Mouse (Mus musculus) ovary, adult 10 weeks (tissue): ENCODE data around the gene Plxdc1. TPM values are rescaled to one million over a fixed set of nuclear protein-coding genes. Genes with fewer than 3 reads are reported as not detected.

Experiments used
- polyA plus RNA-seq: library from polyadenylated mRNA; stranded (reverse); fragments of 350-450 nt; fragmentation: Illumina TruSeq; extraction: RNeasy Lipid Tissue Mini Kit (QIAGEN cat#74804); gene quantifications from one replicate; pipeline ENCODE4 v1.2.3, GENCODE M21; 2014

Plxdc1 gene
- 0.20 TPM for polyA plus RNA-seq

DNA sequence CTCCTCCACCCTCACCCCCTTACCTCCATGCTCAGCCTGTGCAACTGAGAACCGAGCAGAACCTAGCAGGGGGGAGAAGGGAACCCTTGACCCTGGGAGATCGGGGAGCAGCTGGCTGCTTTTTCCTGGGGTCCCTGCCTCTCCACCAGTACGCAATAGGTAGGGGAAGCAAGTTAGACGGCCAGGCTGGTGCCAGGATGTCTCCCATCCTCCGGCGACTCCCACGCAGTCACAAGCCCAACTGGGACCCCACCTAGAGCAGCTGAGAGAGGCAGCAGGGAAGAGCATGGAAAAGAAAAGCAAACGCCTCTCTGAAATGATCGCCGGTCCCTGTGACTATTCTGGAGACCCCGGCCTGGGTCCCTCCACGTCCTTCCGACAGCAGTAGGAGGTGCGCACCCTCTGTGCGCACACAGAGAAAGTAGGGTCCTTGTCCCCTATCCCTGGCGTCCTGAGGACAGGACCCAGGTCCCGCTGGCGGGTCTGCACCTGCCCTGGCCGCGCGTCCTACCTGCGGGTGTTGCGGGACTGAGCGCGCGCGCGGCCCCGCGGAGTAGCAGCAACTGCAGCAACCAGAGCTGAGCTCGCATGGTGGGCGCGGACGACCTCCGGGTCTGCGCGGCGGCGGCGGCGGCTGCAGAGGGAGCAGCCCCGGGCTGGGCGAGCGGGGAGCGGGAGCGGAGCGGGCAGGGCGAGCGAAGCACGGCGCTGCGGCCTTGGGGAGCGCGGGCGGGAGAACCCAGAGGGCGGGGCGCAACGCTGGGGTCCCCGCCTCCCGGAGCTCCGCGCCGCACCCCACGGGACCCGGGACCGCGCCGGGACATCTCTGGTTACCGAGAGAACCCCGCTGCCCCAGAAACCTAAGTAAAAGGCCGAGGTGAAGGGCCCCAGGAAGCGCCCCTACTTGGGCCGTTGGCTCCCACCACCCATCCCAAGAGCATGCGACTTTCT is at the start of gene Plxdc1:
TSS of gene Plxdc1 (minus strand) at position 718 of the 951 bp plus-strand sequence.

DNA sequence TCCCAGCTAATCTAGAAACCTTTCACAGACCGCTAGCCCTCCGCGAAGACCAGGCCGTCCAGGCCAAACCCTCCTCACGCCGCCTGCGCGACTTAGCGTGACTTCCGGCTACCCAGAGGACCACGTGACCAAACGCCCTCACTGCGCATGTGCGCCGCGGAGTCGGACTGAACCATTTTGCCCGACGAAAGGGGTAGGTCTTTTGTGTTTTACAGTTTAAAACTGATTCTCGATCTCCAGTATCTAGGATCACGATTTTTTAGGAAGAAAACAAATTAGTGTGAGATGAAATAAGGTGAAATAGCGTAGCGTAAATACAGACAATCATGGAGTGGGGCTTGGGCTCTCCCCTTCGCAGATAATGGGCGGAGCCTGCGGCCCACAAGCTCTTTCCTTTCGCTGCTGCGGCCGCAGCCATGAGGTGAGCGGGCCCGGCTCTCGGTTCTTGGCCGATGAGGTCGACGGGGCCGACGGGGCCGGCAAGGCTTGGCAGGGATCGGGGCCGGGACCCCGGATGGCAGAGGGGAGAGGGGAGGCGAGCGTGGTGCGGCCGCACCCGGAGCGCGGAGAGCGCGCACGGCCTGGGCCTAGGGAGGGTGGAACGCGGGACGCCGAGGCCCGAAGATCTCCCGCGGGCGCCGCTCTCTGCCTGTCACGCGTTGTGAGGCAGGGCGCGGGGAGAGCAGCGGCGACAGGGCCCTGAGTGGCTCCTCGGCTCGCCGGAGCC is 40.5 kb upstream of the Plxdc1 start, which contains the start of gene Rpl19:
TSS of gene Rpl19 (plus strand) at position 141 of the 727 bp plus-strand sequence.

DNA sequence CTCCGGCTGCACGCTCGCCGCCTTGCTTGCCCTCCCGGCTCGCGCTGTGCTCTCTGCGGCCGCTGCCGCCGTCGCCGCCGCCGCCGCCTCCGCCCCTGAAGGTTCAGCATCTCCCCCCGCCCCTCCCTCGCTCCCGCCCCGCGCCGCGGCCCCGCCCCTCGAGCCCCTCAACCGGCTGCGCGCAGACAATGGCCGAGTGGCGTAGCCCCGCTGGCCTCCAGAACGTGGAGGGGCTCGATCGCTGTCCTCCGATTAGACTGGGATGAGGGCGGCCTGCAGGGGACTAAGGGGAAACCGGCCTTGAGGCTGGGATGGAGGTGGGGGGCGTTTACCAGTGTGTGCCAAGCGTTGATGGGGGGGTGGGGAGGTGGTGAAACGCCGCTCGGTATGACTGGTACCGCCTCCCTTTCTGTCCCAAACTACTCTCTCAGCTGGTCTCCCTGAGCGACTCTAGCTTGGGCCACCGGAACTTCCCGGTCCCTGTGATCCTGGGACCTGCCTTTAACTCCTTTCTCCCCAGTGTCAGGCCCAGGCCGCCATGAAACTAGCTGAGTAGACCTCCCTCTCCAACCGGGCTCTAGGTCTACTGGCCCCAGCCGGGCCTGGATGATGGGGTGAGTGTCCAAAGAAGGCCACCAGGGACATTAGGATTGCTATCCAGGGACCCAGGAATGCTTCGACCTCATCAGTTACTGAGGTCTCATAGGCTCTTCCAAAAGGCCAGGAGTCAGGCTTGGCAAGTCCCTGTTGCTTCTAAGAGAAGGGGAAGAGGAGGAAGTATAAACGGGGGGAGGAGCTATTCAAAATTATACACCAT is 36.5 kb upstream of the Plxdc1 start, which contains the start of gene Cacnb1:
TSS of gene Cacnb1 (minus strand) at position 480 of the 817 bp plus-strand sequence.

DNA sequence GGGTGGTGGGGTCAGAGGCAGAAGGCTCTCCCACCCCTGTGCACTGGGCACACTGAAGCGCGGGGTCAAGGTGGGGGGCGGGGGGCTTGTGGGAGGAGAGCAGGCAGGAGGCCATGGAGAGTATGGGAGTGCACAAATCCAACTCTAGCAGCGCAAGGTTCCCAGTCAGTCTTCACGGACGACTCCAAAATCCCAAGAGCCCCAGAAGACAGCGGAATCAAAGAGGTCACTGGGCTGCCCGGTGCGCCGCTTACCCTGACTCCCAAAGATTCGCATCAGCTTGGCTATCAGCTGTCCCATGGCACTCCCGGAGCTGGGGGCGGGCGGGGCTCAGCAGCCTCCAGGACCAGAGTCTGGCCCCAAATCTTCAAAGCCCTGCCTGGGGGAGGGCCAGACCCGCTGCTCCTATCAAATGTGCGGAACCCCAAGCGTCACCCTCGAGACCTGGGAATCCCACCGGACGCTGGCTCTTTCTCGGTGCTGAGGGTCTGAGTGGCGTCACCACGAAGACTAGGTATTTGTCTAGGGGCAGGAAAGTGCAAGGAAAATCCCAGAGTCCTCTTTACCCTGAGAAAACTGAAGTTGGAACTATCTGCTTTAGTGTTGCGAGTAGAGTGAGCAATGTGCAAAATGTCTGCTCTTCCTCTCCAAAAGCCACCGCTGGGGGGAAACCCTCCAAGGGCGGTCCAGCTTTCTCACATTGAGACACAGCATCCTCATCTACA is 9.5 kb upstream of the Plxdc1 start, which contains the start of gene Arl5c:
TSS of gene Arl5c (minus strand) at position 618 of the 725 bp plus-strand sequence.

DNA sequence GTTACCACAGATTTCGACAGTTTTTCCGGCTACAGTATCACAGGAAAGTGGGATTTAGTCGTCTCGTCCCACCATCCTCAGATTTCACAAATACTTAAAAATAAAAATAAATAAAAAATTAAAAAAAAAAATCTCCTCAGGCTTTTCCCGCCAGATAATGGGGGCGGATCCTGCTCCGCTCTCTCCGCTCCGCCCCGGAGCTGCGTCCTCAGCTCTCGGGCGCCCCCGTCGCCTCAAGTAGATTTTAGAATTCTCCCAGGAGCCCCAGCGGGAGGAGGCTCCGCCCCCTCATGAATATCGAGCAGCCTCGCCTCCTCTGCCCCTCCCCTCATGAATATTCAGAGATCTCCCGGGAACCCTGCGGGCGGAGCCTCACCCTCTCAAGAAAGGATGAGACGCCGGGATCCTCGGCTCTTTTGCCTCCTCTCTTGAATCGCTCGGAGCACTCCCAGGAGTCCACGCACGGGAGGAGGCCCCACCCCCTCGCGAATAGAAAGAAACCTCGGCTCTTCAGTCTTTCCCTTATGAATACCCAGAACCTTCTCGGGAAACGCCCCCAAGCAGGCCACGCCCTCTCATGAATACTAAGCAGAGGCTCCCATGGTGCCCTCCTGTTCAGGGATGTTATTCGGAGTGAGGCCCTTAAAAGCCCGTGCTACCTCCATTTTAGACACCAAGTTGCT is 102.2 kb downstream of the Plxdc1 start, which contains the start of gene Fbxo47:
TSS of gene Fbxo47 (minus strand) at position 237 of the 683 bp plus-strand sequence.

Other genes starting within 250 kb of the Plxdc1 start
- 16.4 TPM for gene Pip4k2b, start 241.7 kb downstream of the Plxdc1 start, polyA plus RNA-seq
- gene Cwc25, start 219.9 kb downstream of the Plxdc1 start, polyA plus RNA-seq, result 17.0 TPM
- gene 1700001P01Rik, start 210.5 kb downstream of the Plxdc1 start, polyA plus RNA-seq, result not detected
- gene Rpl23, start 204.0 kb downstream of the Plxdc1 start, polyA plus RNA-seq, result 3,292 TPM
- gene Lasp1, start 187.4 kb downstream of the Plxdc1 start, polyA plus RNA-seq, result 27.7 TPM
- 12.8 TPM for gene B230217C12Rik, start 145.7 kb downstream of the Plxdc1 start, polyA plus RNA-seq
- gene Fbxo47, start 102.3 kb downstream of the Plxdc1 start, polyA plus RNA-seq, result 3.1 TPM
- gene Arl5c, start 9.7 kb upstream of the Plxdc1 start, polyA plus RNA-seq, result 1.7 TPM
- gene Cacnb1, start 36.6 kb upstream of the Plxdc1 start, polyA plus RNA-seq, result 0.20 TPM
- gene Rpl19, start 40.3 kb upstream of the Plxdc1 start, polyA plus RNA-seq, result 119 TPM
- gene Stac2, start 67.0 kb upstream of the Plxdc1 start, polyA plus RNA-seq, result not detected
- gene Fbxl20, start 164.0 kb upstream of the Plxdc1 start, polyA plus RNA-seq, result 27.7 TPM
- 47.4 TPM for gene Med1, start 206.8 kb upstream of the Plxdc1 start, polyA plus RNA-seq
- 39.3 TPM for gene Cdk12, start 216.6 kb upstream of the Plxdc1 start, polyA plus RNA-seq